Mouse (Mus musculus): ENCODE data around the gene March6.

Gene March6

DNA sequence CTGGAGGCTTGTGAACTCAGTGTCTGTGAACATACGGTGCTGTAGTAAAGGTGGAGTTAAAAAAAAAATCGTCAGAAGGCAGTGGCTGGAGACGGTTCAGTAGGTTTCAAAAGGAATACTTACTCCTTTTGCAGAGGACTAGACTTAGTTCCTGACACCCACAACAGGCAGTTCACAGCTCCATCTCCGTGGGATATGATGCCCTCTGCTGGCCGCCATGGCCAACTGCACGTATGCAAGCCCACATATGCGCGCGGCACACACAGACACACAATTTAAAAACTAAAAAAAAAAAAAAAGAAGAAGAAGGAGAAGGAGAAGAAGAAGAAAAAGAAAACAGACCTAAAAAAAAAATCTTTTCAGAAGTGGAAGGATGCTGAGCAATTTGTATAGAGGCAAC is 111.8 kb downstream of the March6 start:
- in situ Hi-C loops (cut with MboI; ENCODE audit: low sequenced_read_pairs), result no loop called here

- in situ Hi-C loops (cut with MboI; ENCODE audit: low sequenced_read_pairs), result no loop called here
Observed at GRCm38 (mm10) chr15:31418686-31419024, 112.2 kb downstream of the March6 start.

- in situ Hi-C loops (cut with MboI; ENCODE audit: low sequenced_read_pairs), result no loop called here
Observed at GRCm38 (mm10) chr15:31417796-31418685, 112.8 kb downstream of the March6 start.

- in situ Hi-C loops (cut with MboI; ENCODE audit: low sequenced_read_pairs), result no loop called here
Observed at GRCm38 (mm10) chr15:31417409-31417795, 113.5 kb downstream of the March6 start.

DNA sequence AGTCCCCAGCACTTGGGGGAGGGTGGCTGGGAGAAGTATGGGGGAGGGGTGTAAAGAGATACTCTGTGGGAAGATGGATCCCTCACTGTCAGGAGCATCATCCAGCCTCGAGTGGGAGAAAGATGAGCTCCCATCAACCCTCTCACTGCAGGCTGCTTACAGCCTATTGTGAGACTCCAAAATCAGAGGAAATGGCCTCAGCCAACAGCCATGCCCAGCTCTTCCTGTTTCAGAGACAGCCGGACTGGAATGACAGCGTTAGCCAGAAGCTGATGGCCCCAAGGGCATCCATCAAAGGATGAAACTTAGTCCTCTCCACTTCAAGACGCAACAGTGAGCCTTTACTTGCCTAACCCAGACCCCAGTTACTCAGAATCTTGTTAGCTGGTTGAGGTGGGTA is 115.7 kb downstream of the March6 start:
- in situ Hi-C loops (cut with MboI; ENCODE audit: low sequenced_read_pairs), result no loop called here

- in situ Hi-C loops (cut with MboI; ENCODE audit: low sequenced_read_pairs), result no loop called here
Observed at GRCm38 (mm10) chr15:31414179-31414898, 116.5 kb downstream of the March6 start.

DNA sequence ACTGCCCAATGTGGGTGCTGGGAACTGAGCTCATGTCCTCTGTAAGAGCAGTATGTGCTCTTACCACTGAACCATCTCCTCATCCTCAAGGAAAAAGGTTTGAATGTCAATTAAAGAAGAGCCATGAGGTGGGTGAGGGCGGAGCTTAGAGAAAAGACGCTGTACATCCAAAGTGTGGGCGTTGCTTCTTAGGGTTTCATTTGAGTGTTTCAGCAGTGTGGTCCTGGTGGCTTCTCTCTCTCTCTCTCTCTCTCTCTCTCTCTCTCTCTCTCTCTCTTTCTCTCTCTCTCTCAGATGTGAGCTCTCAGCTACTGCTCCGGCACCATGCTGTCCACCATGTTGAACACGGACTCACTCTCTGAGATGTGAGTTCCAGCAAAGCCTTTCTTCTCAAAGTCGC is 117.2 kb downstream of the March6 start:
- in situ Hi-C loops (cut with MboI; ENCODE audit: low sequenced_read_pairs), result no loop called here

DNA sequence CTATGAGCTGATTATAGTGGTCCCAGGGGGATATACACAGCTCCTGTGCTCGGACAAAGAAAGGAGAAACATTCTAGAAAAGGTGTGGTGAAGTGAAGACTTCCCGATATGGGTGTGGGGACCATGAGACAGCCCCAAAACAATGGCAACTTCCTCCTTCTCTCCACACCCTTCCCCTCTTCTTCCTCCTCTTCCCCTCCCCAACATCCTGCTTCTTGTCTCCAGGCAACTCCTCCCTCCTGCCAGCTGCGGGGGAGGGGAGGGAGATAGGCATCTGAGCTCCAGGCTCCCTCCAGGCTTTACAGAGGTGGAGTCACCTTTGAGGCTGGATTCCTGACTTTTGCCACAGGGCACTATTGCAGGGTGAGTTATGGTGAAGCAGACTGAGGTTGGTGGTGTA is 117.9 kb downstream of the March6 start:
- in situ Hi-C loops (cut with MboI; ENCODE audit: low sequenced_read_pairs), result no loop called here

DNA sequence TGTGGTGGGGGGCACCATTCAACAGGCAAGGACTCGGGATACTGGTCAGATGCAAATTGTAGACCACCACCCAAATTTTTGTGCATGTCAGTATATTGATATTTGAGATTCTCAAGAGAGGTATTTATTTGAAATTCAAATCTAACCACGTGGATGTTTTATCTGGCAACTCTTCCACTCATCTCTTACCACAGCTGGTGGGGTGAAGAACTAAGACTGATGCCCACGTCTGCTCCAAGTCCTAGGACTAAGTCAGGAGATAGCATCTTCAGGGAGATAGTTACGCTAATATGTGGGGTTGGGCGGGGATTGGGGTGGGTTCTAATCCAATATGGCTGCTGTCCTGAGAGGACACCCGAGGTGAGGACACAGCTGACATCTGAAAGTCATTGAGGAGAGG is 118.4 kb downstream of the March6 start:
- in situ Hi-C loops (cut with MboI; ENCODE audit: low sequenced_read_pairs), result no loop called here

DNA sequence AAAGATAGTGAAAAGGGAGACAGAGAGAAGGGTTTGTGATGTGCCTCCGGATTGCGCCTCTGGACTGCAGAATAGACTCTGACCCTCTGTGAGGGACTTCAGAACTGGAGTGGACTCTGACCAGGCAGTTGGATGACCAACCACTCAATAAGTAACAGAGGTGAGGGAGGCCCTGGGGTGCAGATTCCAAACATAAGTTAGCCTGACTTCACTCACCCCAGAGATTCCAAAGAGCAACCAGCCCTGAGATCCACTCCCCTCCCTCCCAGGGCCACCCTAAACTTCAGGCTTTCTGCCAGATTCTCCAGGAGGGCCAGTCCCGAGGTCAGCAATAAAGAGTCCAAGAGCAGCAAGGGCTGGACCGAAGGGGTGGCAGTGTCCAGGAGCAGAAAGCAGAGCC is 123.4 kb downstream of the March6 start:
- in situ Hi-C loops (cut with MboI; ENCODE audit: low sequenced_read_pairs), result no loop called here

DNA sequence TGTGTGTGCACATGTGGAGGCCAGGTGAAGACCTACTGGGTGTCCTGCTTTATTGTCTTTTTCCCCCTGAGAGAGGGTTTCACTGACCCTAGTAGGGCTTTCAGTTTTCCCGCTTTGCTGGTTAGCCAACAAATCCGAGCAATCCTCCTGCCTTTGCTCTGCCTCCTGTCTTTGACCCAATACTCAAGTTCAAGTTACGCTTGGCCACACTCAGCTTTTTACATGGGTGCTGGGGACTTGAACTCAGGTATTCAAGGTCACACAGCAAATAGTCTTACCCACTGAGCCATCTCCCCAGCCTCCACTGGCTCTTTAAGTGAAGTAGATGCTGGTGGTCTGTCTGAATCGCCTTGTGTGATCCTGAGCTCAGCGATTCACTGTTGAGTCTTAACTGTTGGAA is 124.0 kb downstream of the March6 start:
- in situ Hi-C loops (cut with MboI; ENCODE audit: low sequenced_read_pairs), result no loop called here
